Mouse (Mus musculus) neural tube, embryonic 13.5 days (tissue): ENCODE measurements around the gene Dnph1. TPM values are rescaled to one million over a fixed set of nuclear protein-coding genes. Genes with fewer than 3 reads are reported as not detected.

Experiments
- ATAC-seq: fragments of 200-750 bp; cut with Nextera tagmentation; 2 replicates; pipeline ENCODE4 v1.8.0; 2017; ENCODE audit warnings: low read depth, mild to moderate bottlenecking, moderate TSS enrichment, moderate library complexity
- H3K27ac ChIP-seq: fragments of 300-500 bp; sonication (generic); replicated peaks from 2 replicates; pipeline ENCODE4 v1.5.1; 2015; ENCODE audit warnings: moderate library complexity, mild to moderate bottlenecking, inconsistent platforms
- H3K27me3 ChIP-seq: fragments of 300-500 bp; sonication (generic); 2 replicates; pipeline ENCODE4 v1.6.1; 2015; ENCODE audit warnings: mild to moderate bottlenecking, inconsistent platforms
- H3K36me3 ChIP-seq: fragments of 300-500 bp; sonication (generic); 2 replicates; pipeline ENCODE4 v1.6.1; 2015; ENCODE audit warnings: mild to moderate bottlenecking, inconsistent platforms
- H3K4me1 ChIP-seq: fragments of 300-500 bp; sonication (generic); replicated peaks from 2 replicates; pipeline ENCODE4 v1.6.1; 2015; ENCODE audit warnings: inconsistent platforms
- H3K4me2 ChIP-seq: fragments of 300-500 bp; sonication (generic); 2 replicates; pipeline ENCODE4 v1.6.1; 2015; ENCODE audit warnings: inconsistent platforms, mild to moderate bottlenecking, moderate library complexity
- H3K4me3 ChIP-seq: fragments of 300-500 bp; sonication (generic); 2 replicates; pipeline ENCODE4 v1.5.1; 2015; ENCODE audit warnings: mild to moderate bottlenecking, inconsistent platforms
- H3K9ac ChIP-seq: fragments of 300-500 bp; sonication (generic); 2 replicates; pipeline ENCODE4 v1.6.1; 2015; ENCODE audit warnings: moderate library complexity, mild to moderate bottlenecking, inconsistent platforms
- H3K9me3 ChIP-seq: fragments of 300-500 bp; sonication (generic); 2 replicates; pipeline ENCODE4 v1.6.1; 2016; ENCODE audit warnings: inconsistent platforms
- whole genome bisulfite sequencing: fragments of 180-500 bp; shearing (Covaris S2); methylation state at CpG from one replicate; pipeline ENCODE4 v1.1.7; 2015; 5-methylcytosine and 5-hydroxymethylcytosine counted together
- polyA plus RNA-seq: library from polyadenylated mRNA; unstranded; fragments of >200 nt; fragmentation: Nextera tagmentation; extraction: Ambion mirVana; gene quantifications from 2 replicates; pipeline ENCODE4 v1.2.1, GENCODE M21; 2015

Gene Dnph1
- polyA plus RNA-seq, 1 experiment from 2014 or later, result 19.0 TPM

DNA sequence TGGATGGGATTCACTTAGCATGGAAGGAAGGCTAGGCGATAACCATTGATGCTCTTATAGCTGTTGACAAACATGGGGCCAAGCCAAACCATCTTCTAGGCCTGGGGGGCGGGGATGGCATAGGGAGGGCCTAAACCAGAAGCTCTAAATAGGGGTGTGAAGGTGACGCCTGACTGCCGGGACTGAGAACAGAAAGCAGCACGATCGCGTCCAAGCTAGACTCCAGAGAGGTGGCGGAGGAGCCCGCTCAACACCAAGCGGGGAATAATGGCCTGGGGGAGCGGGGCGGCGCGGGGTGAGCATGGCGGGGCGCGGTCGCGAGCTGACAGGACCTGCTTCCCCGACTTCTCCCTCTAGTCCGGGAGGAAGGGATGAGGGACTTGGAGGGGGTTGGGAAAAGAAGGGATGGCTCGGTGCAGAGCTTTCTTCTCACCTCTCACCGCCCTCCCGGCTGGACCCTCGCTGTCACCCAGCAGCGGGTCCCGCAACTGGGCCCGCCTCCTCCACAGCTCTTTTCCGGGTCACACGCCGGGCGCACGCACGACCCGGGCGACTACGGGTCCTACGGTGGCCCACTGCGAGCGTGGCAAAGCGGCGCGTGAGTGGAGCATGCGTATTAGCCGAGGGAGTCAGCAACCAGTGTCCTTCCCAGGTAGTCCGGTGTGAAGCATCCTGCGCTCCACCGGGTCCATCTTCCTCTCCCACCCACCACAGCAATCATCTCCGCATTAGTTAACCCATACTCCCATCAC, 49.5 kb downstream of the Dnph1 start, which contains the start of gene Cul9:
Gene Cul9 (minus strand): TSS at position 576 of the 752 bp plus-strand sequence.
- peak within 1 kb of the TSS; percentile 83 for H3K9ac ChIP-seq
- peak within 1 kb of the TSS; percentile 64 for H3K4me3 ChIP-seq
- H3K4me1 ChIP-seq, result peaks cover 27% of the 10 kb centered on the region
- peak; percentile 91 for ATAC-seq
- H3K36me3 ChIP-seq, result peaks cover 55% of the 10 kb centered on the region
- no peaks in the 10 kb centered on the region for H3K9me3 ChIP-seq
- H3K4me2 ChIP-seq, result peak within 1 kb of the TSS; percentile 81
- 0 out of 2 replicates have a peak within 1 kb of the TSS, but pooled peaks have one; percentile 15 for H3K27ac ChIP-seq
- WGBS, result 2% methylated on average over 49 of the region's 49 CpGs
- peaks cover 12% of the 10 kb centered on the region for H3K27me3 ChIP-seq

DNA sequence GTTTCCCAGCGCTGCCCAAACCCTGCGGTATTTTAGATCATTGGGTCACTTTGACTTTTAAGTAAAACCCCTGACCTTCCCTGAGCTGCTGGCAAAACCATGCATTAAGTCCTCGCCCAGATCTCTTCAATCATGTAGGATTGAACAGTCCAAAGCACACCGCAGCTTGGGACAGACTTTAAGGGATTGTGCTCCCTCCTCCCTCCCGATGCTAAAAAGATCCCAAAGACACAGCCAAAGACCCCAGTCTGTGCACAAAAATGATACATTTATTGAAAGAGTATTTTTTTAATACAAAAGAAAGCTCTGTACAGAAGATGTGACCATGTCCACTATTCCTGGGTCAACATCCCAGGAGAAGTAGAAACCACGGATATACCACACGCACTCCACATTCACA, 50.1 kb downstream of the Dnph1 start:
- H3K27me3 ChIP-seq, result peaks cover 12% of the 10 kb centered on the region
- peaks cover 55% of the 10 kb centered on the region for H3K36me3 ChIP-seq
- no peak for ATAC-seq
- peak overlapping the region; percentile 81 for H3K4me2 ChIP-seq
- peak overlapping the region; percentile 83 for H3K9ac ChIP-seq
- WGBS, result 10% methylated on average over 7 of the region's 7 CpGs
- H3K27ac ChIP-seq, result no peak overlapping the region
- no peaks in the 10 kb centered on the region for H3K9me3 ChIP-seq
- peaks cover 27% of the 10 kb centered on the region for H3K4me1 ChIP-seq
- H3K4me3 ChIP-seq, result peak overlapping the region; percentile 64

DNA sequence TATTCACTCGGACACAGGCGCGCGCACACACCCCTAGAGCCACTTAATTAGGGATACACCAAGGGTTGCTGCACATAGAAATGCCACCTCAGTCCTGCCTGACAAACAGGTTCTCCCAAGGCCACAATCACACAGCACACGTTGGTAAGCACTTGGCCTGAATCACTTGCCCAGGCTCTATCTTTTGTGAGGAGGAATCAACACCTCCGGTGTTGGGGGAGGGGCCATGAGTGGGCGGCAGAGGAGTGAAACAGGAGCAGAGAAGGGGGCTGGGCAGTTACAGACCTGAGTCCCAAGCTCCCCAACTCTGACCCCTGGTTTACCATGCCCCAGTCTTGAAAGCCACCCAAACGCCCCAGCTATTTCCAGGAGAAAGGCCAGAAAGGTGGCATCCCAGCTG, 50.5 kb downstream of the Dnph1 start:
- no peaks in the 10 kb centered on the region for H3K9me3 ChIP-seq
- H3K9ac ChIP-seq, result no peak overlapping the region
- 14% methylated on average over 8 of the region's 8 CpGs for WGBS
- peaks cover 12% of the 10 kb centered on the region for H3K27me3 ChIP-seq
- H3K4me2 ChIP-seq, result peak overlapping the region; percentile 81
- peaks cover 30% of the 10 kb centered on the region for H3K4me1 ChIP-seq
- no peak for ATAC-seq
- H3K4me3 ChIP-seq, result no peak overlapping the region
- H3K36me3 ChIP-seq, result peaks cover 55% of the 10 kb centered on the region
- no peak overlapping the region for H3K27ac ChIP-seq

DNA sequence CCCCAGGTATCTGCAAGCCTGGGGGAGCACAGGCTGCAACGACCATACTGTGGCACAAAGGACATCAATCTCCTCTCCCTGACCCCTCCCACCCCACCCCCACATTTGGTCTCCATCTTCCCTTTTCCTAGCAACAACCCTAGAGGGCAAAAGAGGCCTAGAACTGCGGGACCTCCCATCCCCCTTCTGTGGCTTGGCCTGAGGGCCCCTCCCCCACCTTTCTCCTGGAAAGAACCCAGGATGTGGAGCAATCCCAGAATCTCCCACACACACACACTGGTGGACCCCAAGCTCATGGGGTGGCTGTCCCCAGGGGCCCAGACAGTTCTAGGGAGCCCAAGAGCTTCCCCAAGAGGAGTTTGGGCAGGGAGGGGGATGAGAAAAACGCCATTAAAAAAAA, 51.4 kb downstream of the Dnph1 start:
- ATAC-seq, result no peak
- H3K9ac ChIP-seq, result no peak overlapping the region
- H3K36me3 ChIP-seq, result peaks cover 56% of the 10 kb centered on the region
- H3K27me3 ChIP-seq, result peaks cover 12% of the 10 kb centered on the region
- peaks cover 39% of the 10 kb centered on the region for H3K4me1 ChIP-seq
- H3K4me3 ChIP-seq, result no peak overlapping the region
- H3K9me3 ChIP-seq, result no peaks in the 10 kb centered on the region
- WGBS, result 22% methylated on average over 3 of the region's 3 CpGs
- H3K27ac ChIP-seq, result no peak overlapping the region
- no peak overlapping the region for H3K4me2 ChIP-seq

DNA sequence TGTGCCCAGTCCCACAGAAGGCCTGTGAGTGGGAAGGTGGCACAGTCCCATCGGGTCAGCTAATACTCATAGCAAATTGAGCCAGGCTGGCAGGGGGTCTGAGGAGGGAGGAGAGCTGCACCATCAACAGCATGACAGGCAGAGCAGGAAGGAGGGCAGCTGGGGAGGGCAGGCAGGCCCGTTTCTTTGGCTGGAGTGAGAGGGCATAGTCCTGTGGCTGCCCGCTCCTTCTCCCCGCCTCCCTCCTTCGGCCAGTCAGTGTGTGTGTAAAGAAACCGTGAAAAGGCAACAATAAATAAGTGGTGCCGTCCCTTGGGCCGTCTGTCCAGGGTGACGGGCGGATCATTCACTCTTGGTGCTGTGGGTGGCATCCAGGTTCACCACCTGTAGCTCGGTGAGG, 52.2 kb downstream of the Dnph1 start:
- Histone ChIP-seq H3K27ac (no peak overlapping the region), H3K9ac (no peak overlapping the region), H3K27me3 (peaks cover 12% of the 10 kb centered on the region), H3K4me1 (peaks cover 48% of the 10 kb centered on the region), H3K9me3 (no peaks in the 10 kb centered on the region), H3K4me2 (no peak overlapping the region), H3K36me3 (peaks cover 50% of the 10 kb centered on the region), H3K4me3 (no peak overlapping the region)
- WGBS, result 45% methylated on average over 11 of the region's 11 CpGs
- no peak for ATAC-seq

DNA sequence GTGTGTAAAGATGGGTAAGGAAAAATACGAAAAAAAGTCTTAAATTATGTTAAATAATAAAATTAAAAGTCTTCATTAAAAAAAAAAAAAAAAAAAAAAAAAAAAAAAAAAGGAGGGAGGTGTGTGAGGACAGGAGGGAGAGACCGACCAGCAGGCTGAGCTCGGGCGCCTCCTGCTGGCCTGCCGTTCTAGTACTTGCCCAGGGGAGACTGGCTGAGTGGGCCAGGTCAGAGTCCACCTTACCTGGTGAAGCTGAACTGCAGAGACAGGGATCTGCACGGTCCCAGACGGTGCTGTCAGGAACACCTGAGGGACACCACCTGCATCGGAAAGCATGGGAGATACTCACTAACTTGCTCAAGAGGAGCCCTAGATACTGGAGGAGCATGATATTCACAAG, 52.7 kb downstream of the Dnph1 start:
- no peak for ATAC-seq
- Histone ChIP-seq H3K4me1 (peaks cover 52% of the 10 kb centered on the region), H3K4me2 (no peak overlapping the region), H3K4me3 (no peak overlapping the region), H3K9me3 (no peaks in the 10 kb centered on the region), H3K27ac (no peak overlapping the region), H3K36me3 (peaks cover 50% of the 10 kb centered on the region), H3K9ac (no peak overlapping the region), H3K27me3 (peaks cover 12% of the 10 kb centered on the region)
- 25% methylated on average over 8 of the region's 8 CpGs for WGBS

Other genes with a start within 250 kb of the Dnph1 start
- 84.3 and 93.8 TPM in 2 replicates for gene Polr1c, start 248.7 kb upstream of the Dnph1 start, polyA plus RNA-seq
- gene Yipf3, start 248.6 kb upstream of the Dnph1 start, polyA plus RNA-seq, result 81.9 and 83.1 TPM in 2 replicates
- 5.2 and 5.8 TPM in 2 replicates for gene Lrrc73, start 243.2 kb upstream of the Dnph1 start, polyA plus RNA-seq
- gene Tjap1, start 213.7 kb upstream of the Dnph1 start, polyA plus RNA-seq, result 35.7 and 36.7 TPM in 2 replicates
- 9.0 and 9.6 TPM in 2 replicates for gene Dlk2, start 199.3 kb upstream of the Dnph1 start, polyA plus RNA-seq
- gene Abcc10, start 168.4 kb upstream of the Dnph1 start, polyA plus RNA-seq, result 8.1 and 9.2 TPM in 2 replicates
- 20.1 and 20.2 TPM in 2 replicates for gene Zfp318, start 113.0 kb upstream of the Dnph1 start, polyA plus RNA-seq
- 0.96 and 1.5 TPM in 2 replicates for gene Crip3, start 67.8 kb upstream of the Dnph1 start, polyA plus RNA-seq
- not detected in 2 replicates for gene Slc22a7, start 58.3 kb upstream of the Dnph1 start, polyA plus RNA-seq
- 6.0 and 6.9 TPM in 2 replicates for gene Ttbk1, start 9.0 kb upstream of the Dnph1 start, polyA plus RNA-seq
- gene Cul9, start 49.7 kb downstream of the Dnph1 start, polyA plus RNA-seq, result 16.4 and 17.0 TPM in 2 replicates
- 4.7 and 5.4 TPM in 2 replicates for gene Srf, start 59.5 kb downstream of the Dnph1 start, polyA plus RNA-seq
- 38.7 and 41.3 TPM in 2 replicates for gene Ptk7, start 132.8 kb downstream of the Dnph1 start, polyA plus RNA-seq
- gene Klc4, start 149.3 kb downstream of the Dnph1 start, polyA plus RNA-seq, result 41.8 and 45.3 TPM in 2 replicates
- 63.2 and 70.1 TPM in 2 replicates for gene Mrpl2, start 149.5 kb downstream of the Dnph1 start, polyA plus RNA-seq
- gene Cul7, start 153.6 kb downstream of the Dnph1 start, polyA plus RNA-seq, result 40.0 and 41.7 TPM in 2 replicates
- gene Rrp36, start 177.6 kb downstream of the Dnph1 start, polyA plus RNA-seq, result 47.7 and 53.5 TPM in 2 replicates
- 233 and 260 TPM in 2 replicates for gene Mea1, start 182.1 kb downstream of the Dnph1 start, polyA plus RNA-seq
- 154 and 155 TPM in 2 replicates for gene Klhdc3, start 184.2 kb downstream of the Dnph1 start, polyA plus RNA-seq
- 78.7 and 81.6 TPM in 2 replicates for gene Ppp2r5d, start 208.4 kb downstream of the Dnph1 start, polyA plus RNA-seq
- 23.2 and 24.8 TPM in 2 replicates for gene Pex6, start 214.8 kb downstream of the Dnph1 start, polyA plus RNA-seq
- gene Gnmt, start 232.5 kb downstream of the Dnph1 start, polyA plus RNA-seq, result 1.1 and 1.8 TPM in 2 replicates